Mouse (Mus musculus) stomach, embryonic 14.5 days (tissue): ENCODE results near the gene Mllt6. TPM values are rescaled to one million over a fixed set of nuclear protein-coding genes. Genes with fewer than 3 reads are reported as not detected.
A peak's percentile ranks its signal among the peaks of the same experiment; 100 is the strongest.

Source experiments
- ATAC-seq: fragments of 200-750 bp; cut with Nextera tagmentation; 2 replicates; pipeline ENCODE4 v1.8.0; 2017; ENCODE audit warnings: low read depth, moderate TSS enrichment; ENCODE audit not compliant: insufficient number of reproducible peaks, insufficient read depth, low FRiP score
- H3K27ac ChIP-seq: fragments of 300-500 bp; sonication (generic); 2 replicates; pipeline ENCODE4 v1.5.1; 2014; ENCODE audit warnings: mild to moderate bottlenecking, low read length, moderate library complexity, mixed read lengths
- H3K27me3 ChIP-seq: fragments of 300-500 bp; sonication (generic); 2 replicates; pipeline ENCODE4 v1.6.1; 2014; ENCODE audit warnings: low read length, control low read depth, mixed read lengths; ENCODE audit not compliant: control insufficient read depth, insufficient read depth
- H3K36me3 ChIP-seq: fragments of 300-500 bp; sonication (generic); 2 replicates; pipeline ENCODE4 v1.6.1; 2014; ENCODE audit warnings: mild to moderate bottlenecking, control low read depth, low read length, moderate library complexity, mixed read lengths; ENCODE audit not compliant: control insufficient read depth, insufficient read depth
- H3K4me1 ChIP-seq: fragments of 300-500 bp; sonication (generic); 2 replicates; pipeline ENCODE4 v1.6.1; 2014; ENCODE audit warnings: low read length, control low read depth, mixed read lengths; ENCODE audit not compliant: control insufficient read depth, insufficient read depth
- H3K4me2 ChIP-seq: fragments of 300-500 bp; sonication (generic); replicated peaks from 2 replicates; pipeline ENCODE4 v1.6.1; 2014; ENCODE audit warnings: low read depth, low read length, control low read depth
- H3K4me3 ChIP-seq: fragments of 300-500 bp; sonication (generic); 2 replicates; pipeline ENCODE4 v1.5.1; 2014; ENCODE audit warnings: low read depth, low read length, control low read depth
- H3K9ac ChIP-seq: fragments of 300-500 bp; sonication (generic); replicated peaks from 2 replicates; pipeline ENCODE4 v1.6.1; 2014; ENCODE audit warnings: low read depth, mild to moderate bottlenecking, control low read depth, low read length, moderate library complexity, mixed read lengths
- H3K9me3 ChIP-seq: fragments of 300-500 bp; sonication (generic); 2 replicates; pipeline ENCODE4 v1.6.1; 2016; ENCODE audit warnings: low read depth, low read length, control low read depth; ENCODE audit not compliant: control insufficient read depth
- WGBS: fragments of 180-500 bp; shearing (Covaris S2); extraction: QIAGEN DNeasy Blood & Tissue Kit; methylation state at CpG from one replicate; pipeline ENCODE4 v1.1.7; 2014; 5-methylcytosine and 5-hydroxymethylcytosine counted together
- polyA plus RNA-seq: library from polyadenylated mRNA; unstranded; fragments of >200 nt; fragmentation: Nextera tagmentation; extraction: Ambion mirVana; gene quantifications from 2 replicates; pipeline ENCODE4 v1.2.1, GENCODE M21; 2014

Gene Mllt6
- polyA plus RNA-seq, 1 experiment from 2014 or later = 4.3 TPM

GRCm38 (mm10) chr11:97660734-97661647, 2.2 kb upstream of the Mllt6 start:
- no peaks in the 10 kb centered on the region for H3K27me3 ChIP-seq
- H3K4me1 ChIP-seq = peaks cover 39% of the 10 kb centered on the region
- H3K9ac ChIP-seq = peak overlapping the region; percentile 86; the same call in 1 of the 2 replicates
- peak overlapping the region; percentile 89 for H3K4me2 ChIP-seq
- no peak for ATAC-seq
- peak overlapping the region; percentile 52; the same call in 1 of the 2 replicates for H3K27ac ChIP-seq
- WGBS = 3% methylated on average over 27 of the region's 27 CpGs
- peak overlapping the region; percentile 91 for H3K4me3 ChIP-seq
- H3K9me3 ChIP-seq = no peaks in the 10 kb centered on the region
- H3K36me3 ChIP-seq = peaks cover 5% of the 10 kb centered on the region; the same call in 1 of the 2 replicates

- Histone ChIP-seq H3K27ac (peak overlapping the region; percentile 88), H3K4me3 (peak overlapping the region; percentile 91), H3K36me3 (peaks cover 11% of the 10 kb centered on the region), H3K9ac (no peak overlapping the region), H3K27me3 (no peaks in the 10 kb centered on the region), H3K9me3 (no peaks in the 10 kb centered on the region), H3K4me2 (peak overlapping the region; percentile 89), H3K4me1 (peaks cover 39% of the 10 kb centered on the region)
- ATAC-seq = peak; percentile 2; the same call in 1 of the 2 replicates
- WGBS = under 1% methylated on average over 19 of the region's 20 CpGs
Observed at GRCm38 (mm10) chr11:97661648-97662133, 1.5 kb upstream of the Mllt6 start.

- H3K4me1 ChIP-seq = peaks cover 39% of the 10 kb centered on the region
- peak overlapping the region; percentile 91 for H3K4me3 ChIP-seq
- H3K9me3 ChIP-seq = no peaks in the 10 kb centered on the region
- 2% methylated on average over 21 of the region's 21 CpGs for WGBS
- no peak for ATAC-seq
- peaks cover 18% of the 10 kb centered on the region for H3K36me3 ChIP-seq
- H3K27ac ChIP-seq = peak overlapping the region; percentile 88
- no peaks in the 10 kb centered on the region for H3K27me3 ChIP-seq
- peak overlapping the region; percentile 89 for H3K4me2 ChIP-seq
- H3K9ac ChIP-seq = peak overlapping the region; percentile 86; the same call in 1 of the 2 replicates
Observed at GRCm38 (mm10) chr11:97662207-97662892, 864 bp upstream of the Mllt6 start.

- H3K4me3 ChIP-seq = peak overlapping the region; percentile 91
- no peaks in the 10 kb centered on the region for H3K9me3 ChIP-seq
- H3K9ac ChIP-seq = peak overlapping the region; percentile 86
- WGBS = under 1% methylated on average over 39 of the region's 57 CpGs
- H3K27me3 ChIP-seq = no peaks in the 10 kb centered on the region
- peak overlapping the region; percentile 89 for H3K4me2 ChIP-seq
- H3K4me1 ChIP-seq = peaks cover 40% of the 10 kb centered on the region
- H3K36me3 ChIP-seq = peaks cover 29% of the 10 kb centered on the region
- peak overlapping the region; percentile 85 for H3K27ac ChIP-seq
- no peak for ATAC-seq
Observed at GRCm38 (mm10) chr11:97663528-97664338, 519 bp downstream of the Mllt6 start.

GRCm38 (mm10) chr11:97664339-97664665, 1.1 kb downstream of the Mllt6 start:
- peaks cover 39% of the 10 kb centered on the region for H3K4me1 ChIP-seq

GRCm38 (mm10) chr11:97664771-97665240, 1.6 kb downstream of the Mllt6 start:
- H3K4me3 ChIP-seq = peak overlapping the region; percentile 91
- H3K4me1 ChIP-seq = peaks cover 38% of the 10 kb centered on the region
- H3K27ac ChIP-seq = peak overlapping the region; percentile 27; the same call in 1 of the 2 replicates
- no peaks in the 10 kb centered on the region for H3K9me3 ChIP-seq
- H3K36me3 ChIP-seq = peaks cover 39% of the 10 kb centered on the region
- peak overlapping the region; percentile 86; the same call in 1 of the 2 replicates for H3K9ac ChIP-seq
- WGBS = 23% methylated on average over 6 of the region's 6 CpGs
- H3K27me3 ChIP-seq = no peaks in the 10 kb centered on the region
- no peak for ATAC-seq
- H3K4me2 ChIP-seq = peak overlapping the region; percentile 89

More at GRCm38 (mm10) chr11:97664339-97664665, 1.1 kb downstream of the Mllt6 start:
- Histone ChIP-seq H3K27ac (peak overlapping the region; percentile 85; the same call in 1 of the 2 replicates), H3K36me3 (peaks cover 35% of the 10 kb centered on the region), H3K9me3 (no peaks in the 10 kb centered on the region), H3K9ac (peak overlapping the region; percentile 86; the same call in 1 of the 2 replicates), H3K4me3 (peak overlapping the region; percentile 91), H3K27me3 (no peaks in the 10 kb centered on the region), H3K4me2 (peak overlapping the region; percentile 89)
- 0% methylated on average over 6 of the region's 8 CpGs for WGBS
- no peak for ATAC-seq

- H3K36me3 ChIP-seq = peaks cover 43% of the 10 kb centered on the region
- WGBS = 94% methylated on average over 13 of the region's 13 CpGs
- H3K9ac ChIP-seq = no peak overlapping the region
- H3K4me1 ChIP-seq = peaks cover 38% of the 10 kb centered on the region
- no peaks in the 10 kb centered on the region for H3K9me3 ChIP-seq
- no peak overlapping the region for H3K4me2 ChIP-seq
- ATAC-seq = no peak
- no peak overlapping the region for H3K27ac ChIP-seq
- no peaks in the 10 kb centered on the region for H3K27me3 ChIP-seq
- no peak overlapping the region for H3K4me3 ChIP-seq
Observed at GRCm38 (mm10) chr11:97665431-97665830, 2.2 kb downstream of the Mllt6 start.
